Mouse (Mus musculus): Measurements from ENCODE around the gene Wdfy1.

Gene Wdfy1

DNA sequence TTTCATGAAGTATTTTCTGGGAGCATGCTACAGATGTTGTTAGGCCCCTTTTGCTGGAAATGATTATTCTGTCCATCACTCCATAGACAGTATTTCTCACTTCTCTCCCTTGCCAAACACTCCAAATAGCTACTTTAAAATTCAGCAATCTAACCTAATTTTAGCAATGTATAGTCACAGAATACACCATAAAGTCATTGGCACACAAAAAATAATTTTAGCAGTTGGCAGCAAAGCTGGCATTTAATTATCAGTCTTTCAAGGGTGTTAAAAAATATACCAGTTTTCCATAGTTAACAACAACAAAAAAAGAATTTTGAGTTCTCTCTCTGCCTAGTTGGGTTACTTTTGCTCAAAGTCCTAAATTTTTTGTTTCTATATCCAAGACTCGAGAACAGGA, 118.5 kb downstream of the Wdfy1 start:
- no peak for DNase-seq (ENCODE audit: low read depth, low spot score)

DNA sequence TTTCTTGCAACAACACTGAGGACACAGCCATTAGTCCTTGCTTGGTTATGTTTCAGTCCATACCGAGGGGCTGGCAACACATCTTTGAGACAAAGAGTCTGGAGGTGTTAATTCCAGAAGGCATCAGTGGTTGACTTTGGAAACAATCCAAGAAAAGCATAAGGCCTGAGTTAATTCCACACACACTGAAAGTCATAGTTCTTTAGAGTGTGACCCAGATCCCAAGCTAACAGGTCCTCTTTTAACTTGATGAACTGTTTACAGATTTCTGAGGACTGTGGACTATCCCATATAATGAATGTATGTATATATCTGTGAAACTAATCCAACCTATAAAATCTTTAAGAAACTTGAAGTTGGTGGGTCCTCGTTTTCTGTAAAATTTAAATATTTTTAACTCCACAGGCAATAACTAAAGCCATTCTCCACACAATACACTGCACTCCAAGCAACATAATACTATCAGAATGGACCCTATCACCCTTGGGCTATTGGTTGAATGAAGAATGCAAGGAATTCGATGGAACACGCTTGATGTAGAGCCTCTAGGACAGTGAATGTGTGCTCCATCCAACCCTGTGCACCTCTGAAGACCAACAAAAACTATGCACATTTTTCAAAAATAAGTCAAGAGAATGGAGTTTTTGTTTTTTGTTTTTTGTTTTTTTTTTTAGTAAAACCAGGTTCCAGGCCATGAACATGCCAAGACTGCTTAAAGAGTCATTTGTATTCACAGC, 120.0 kb downstream of the Wdfy1 start:
- no peak for DNase-seq (ENCODE audit: low read depth, low spot score)

DNA sequence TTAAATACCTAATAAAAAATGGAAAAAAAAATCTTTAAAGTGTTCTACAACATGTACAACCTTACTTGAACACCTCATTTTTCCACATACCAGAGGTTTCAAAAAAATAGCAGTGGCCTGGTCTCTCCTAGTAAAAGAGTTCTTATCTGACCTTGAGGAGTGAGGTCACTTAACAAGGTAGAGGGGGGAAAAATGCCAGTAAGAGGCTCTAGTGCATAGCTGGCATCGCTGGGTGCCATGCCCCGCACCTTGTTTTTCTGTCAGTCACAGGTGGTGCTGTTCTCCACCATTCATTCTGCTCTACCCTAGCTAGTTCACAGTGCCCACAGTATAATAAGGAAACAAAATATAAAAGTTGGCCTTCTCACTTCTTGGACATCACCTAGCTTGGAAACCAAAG, 121.0 kb downstream of the Wdfy1 start:
- DNase-seq (ENCODE audit: low read depth, low spot score) = no peak

Data from forelimb bud, embryonic 11.5 days (tissue).